Mouse (Mus musculus) right cerebral cortex, postnatal 10 days (tissue): ENCODE results near the gene Mfsd13b.
"Not testable (repeated sequence)": the region's sequence is repeated elsewhere in the genome, so short reads cannot be mapped to it uniquely, and the experiment has no call there.

Experiments
- DNase-seq, 2 experiments: peaks; one replicate each; pipeline ENCODE4 v3.0.0; 2021; ENCODE audit warnings: low spot score in 2 of 2

Gene Mfsd13b

GRCm38 (mm10) chr7:120982200-120982841 lies at the start of gene Mfsd13b, which contains the start of gene Cdr2:
Gene Mfsd13b, plus strand, starts transcription at chr7:120982509.
Gene Cdr2, minus strand, starts transcription at chr7:120982312.
- DNase-seq: peak; percentile 96

GRCm38 (mm10) chr7:120933110-120933509 lies 49.2 kb upstream of the Mfsd13b start:
- no peak for DNase-seq

GRCm38 (mm10) chr7:120933680-120934195 lies 48.6 kb upstream of the Mfsd13b start:
- DNase-seq: no peak

GRCm38 (mm10) chr7:120934716-120935115 lies 47.6 kb upstream of the Mfsd13b start:
- peak; percentile 48 to 60 for DNase-seq

GRCm38 (mm10) chr7:120936522-120936921 lies 45.8 kb upstream of the Mfsd13b start:
- DNase-seq: no peak

GRCm38 (mm10) chr7:120938206-120938605 lies 44.1 kb upstream of the Mfsd13b start:
- DNase-seq: no peak

GRCm38 (mm10) chr7:120940343-120940742 lies 42.0 kb upstream of the Mfsd13b start:
- no peak for DNase-seq

- DNase-seq: no peak
These were observed 41.1 kb upstream of the Mfsd13b start for GRCm38 (mm10) chr7:120941214-120941613.

GRCm38 (mm10) chr7:120942506-120942905 lies 39.8 kb upstream of the Mfsd13b start:
- DNase-seq: no peak

GRCm38 (mm10) chr7:120943936-120944509 lies 38.3 kb upstream of the Mfsd13b start:
- DNase-seq: no peak

GRCm38 (mm10) chr7:120953591-120953990 lies 28.7 kb upstream of the Mfsd13b start:
- not testable (repeated sequence) for DNase-seq

GRCm38 (mm10) chr7:120960116-120960515 lies 22.2 kb upstream of the Mfsd13b start:
- no peak for DNase-seq

GRCm38 (mm10) chr7:120960601-120961000 lies 21.7 kb upstream of the Mfsd13b start:
- no peak for DNase-seq

- no peak for DNase-seq
These were observed 20.4 kb upstream of the Mfsd13b start for GRCm38 (mm10) chr7:120961893-120962292.

GRCm38 (mm10) chr7:120963126-120963525 lies 19.2 kb upstream of the Mfsd13b start:
- no peak for DNase-seq

- no peak for DNase-seq
These were observed 13.1 kb upstream of the Mfsd13b start for GRCm38 (mm10) chr7:120969221-120969620.

GRCm38 (mm10) chr7:120970112-120970511 lies 12.2 kb upstream of the Mfsd13b start:
- DNase-seq: no peak

- DNase-seq: not testable (repeated sequence)
These were observed 9.8 kb upstream of the Mfsd13b start for GRCm38 (mm10) chr7:120972471-120972870.

GRCm38 (mm10) chr7:120974001-120974400 lies 8.3 kb upstream of the Mfsd13b start:
- DNase-seq: no peak

- peak in 1 of 2 experiments; percentile 44 for DNase-seq
These were observed 5.2 kb upstream of the Mfsd13b start for GRCm38 (mm10) chr7:120977063-120977462.

- no peak for DNase-seq
These were observed 2.3 kb upstream of the Mfsd13b start for GRCm38 (mm10) chr7:120980041-120980440.

- peak; percentile 46 to 47 for DNase-seq
These were observed 1.1 kb upstream of the Mfsd13b start for GRCm38 (mm10) chr7:120980931-120981924.
